Mouse (Mus musculus) embryonic facial prominence, embryonic 12.5 days (tissue): ENCODE results near the gene Slc6a6. TPM values are rescaled to one million over a fixed set of nuclear protein-coding genes. Genes with fewer than 3 reads are reported as not detected.

Experiments
- ATAC-seq: fragments of 200-750 bp; cut with Nextera tagmentation; 2 replicates; pipeline ENCODE4 v1.8.0; 2017; ENCODE audit not compliant: insufficient number of reproducible peaks, insufficient read depth, low FRiP score, low TSS enrichment
- H3K27ac ChIP-seq: fragments of 300-500 bp; sonication (generic); 2 replicates; pipeline ENCODE4 v1.5.1; 2016; ENCODE audit warnings: mild to moderate bottlenecking
- H3K27me3 ChIP-seq: fragments of 300-500 bp; sonication (generic); 2 replicates; pipeline ENCODE4 v1.6.1; 2016; ENCODE audit warnings: mild to moderate bottlenecking, moderate library complexity
- H3K36me3 ChIP-seq: fragments of 300-500 bp; sonication (generic); 2 replicates; pipeline ENCODE4 v1.6.1; 2016; ENCODE audit warnings: mild to moderate bottlenecking
- H3K4me1 ChIP-seq: fragments of 300-500 bp; sonication (generic); 2 replicates; pipeline ENCODE4 v1.6.1; 2016
- H3K4me2 ChIP-seq: fragments of 300-500 bp; sonication (generic); replicated peaks from 2 replicates; pipeline ENCODE4 v1.6.1; 2016; ENCODE audit warnings: mild to moderate bottlenecking, moderate library complexity
- H3K4me3 ChIP-seq: fragments of 300-500 bp; sonication (generic); 2 replicates; pipeline ENCODE4 v1.5.1; 2016; ENCODE audit warnings: mild to moderate bottlenecking
- H3K9ac ChIP-seq: fragments of 300-500 bp; sonication (generic); 2 replicates; pipeline ENCODE4 v1.6.1; 2016; ENCODE audit warnings: mild to moderate bottlenecking, moderate library complexity
- H3K9me3 ChIP-seq: fragments of 300-500 bp; sonication (generic); 2 replicates; pipeline ENCODE4 v1.6.1; 2016; ENCODE audit warnings: mild to moderate bottlenecking, moderate library complexity
- WGBS: fragments of 180-500 bp; shearing (Covaris S2); methylation state at CpG from one replicate; pipeline ENCODE4 v1.1.7; 2016; 5-methylcytosine and 5-hydroxymethylcytosine counted together
- polyA plus RNA-seq: library from polyadenylated mRNA; unstranded; fragments of >200 nt; fragmentation: Nextera tagmentation; extraction: Ambion mirVana; gene quantifications from 2 replicates; pipeline ENCODE4 v1.2.1, GENCODE M21; 2016

Slc6a6 gene
- polyA plus RNA-seq, 1 experiment from 2014 or later: 67.5 TPM

- 58% methylated on average over 3 of the region's 3 CpGs for WGBS
- no peak overlapping the region for H3K9ac ChIP-seq
- H3K27ac ChIP-seq: no peak overlapping the region
- H3K4me2 ChIP-seq: no peak overlapping the region
- ATAC-seq: no peak
- no peaks in the 10 kb centered on the region for H3K9me3 ChIP-seq
- no peaks in the 10 kb centered on the region for H3K27me3 ChIP-seq
- no peaks in the 10 kb centered on the region for H3K36me3 ChIP-seq
- peaks cover 4% of the 10 kb centered on the region for H3K4me1 ChIP-seq
- no peak overlapping the region for H3K4me3 ChIP-seq
These were observed 28.6 kb upstream of the Slc6a6 start for GRCm38 (mm10) chr6:91655244-91655643.

- Histone ChIP-seq H3K27me3 (no peaks in the 10 kb centered on the region), H3K36me3 (no peaks in the 10 kb centered on the region), H3K9ac (no peak overlapping the region), H3K9me3 (no peaks in the 10 kb centered on the region), H3K4me3 (no peak overlapping the region), H3K27ac (no peak overlapping the region), H3K4me2 (no peak overlapping the region), H3K4me1 (peaks cover 6% of the 10 kb centered on the region)
- no peak for ATAC-seq
- 53% methylated on average over 6 of the region's 6 CpGs for WGBS
These were observed 27.9 kb upstream of the Slc6a6 start for GRCm38 (mm10) chr6:91655874-91656433.

GRCm38 (mm10) chr6:91658288-91658687, 25.6 kb upstream of the Slc6a6 start:
- 50% methylated on average over 1 of the region's 1 CpGs for WGBS
- H3K4me1 ChIP-seq: peaks cover 6% of the 10 kb centered on the region
- H3K9ac ChIP-seq: no peak overlapping the region
- H3K4me3 ChIP-seq: no peak overlapping the region
- no peak for ATAC-seq
- no peaks in the 10 kb centered on the region for H3K9me3 ChIP-seq
- H3K36me3 ChIP-seq: no peaks in the 10 kb centered on the region
- H3K27me3 ChIP-seq: no peaks in the 10 kb centered on the region
- H3K4me2 ChIP-seq: no peak overlapping the region
- H3K27ac ChIP-seq: no peak overlapping the region

GRCm38 (mm10) chr6:91659841-91660509, 23.9 kb upstream of the Slc6a6 start:
- H3K4me1 ChIP-seq: peaks cover 6% of the 10 kb centered on the region
- no peaks in the 10 kb centered on the region for H3K36me3 ChIP-seq
- no peak overlapping the region for H3K4me3 ChIP-seq
- no peak for ATAC-seq
- H3K27me3 ChIP-seq: no peaks in the 10 kb centered on the region
- no peaks in the 10 kb centered on the region for H3K9me3 ChIP-seq
- H3K27ac ChIP-seq: no peak overlapping the region; the same call in 1 of the 2 replicates
- no peak overlapping the region for H3K9ac ChIP-seq
- H3K4me2 ChIP-seq: no peak overlapping the region
- 54% methylated on average over 2 of the region's 2 CpGs for WGBS

- no peak overlapping the region for H3K4me2 ChIP-seq
- no peaks in the 10 kb centered on the region for H3K27me3 ChIP-seq
- no peak overlapping the region for H3K27ac ChIP-seq
- 79% methylated on average over 6 of the region's 6 CpGs for WGBS
- peaks cover 6% of the 10 kb centered on the region for H3K4me1 ChIP-seq
- H3K9me3 ChIP-seq: no peaks in the 10 kb centered on the region
- no peak for ATAC-seq
- no peaks in the 10 kb centered on the region for H3K36me3 ChIP-seq
- no peak overlapping the region for H3K4me3 ChIP-seq
- H3K9ac ChIP-seq: no peak overlapping the region
These were observed 21.6 kb upstream of the Slc6a6 start for GRCm38 (mm10) chr6:91662301-91662700.

- Histone ChIP-seq H3K9ac (no peak overlapping the region), H3K27ac (no peak overlapping the region)
- ATAC-seq: no peak
These were observed 20.2 kb upstream of the Slc6a6 start for GRCm38 (mm10) chr6:91663616-91664015.

DNA sequence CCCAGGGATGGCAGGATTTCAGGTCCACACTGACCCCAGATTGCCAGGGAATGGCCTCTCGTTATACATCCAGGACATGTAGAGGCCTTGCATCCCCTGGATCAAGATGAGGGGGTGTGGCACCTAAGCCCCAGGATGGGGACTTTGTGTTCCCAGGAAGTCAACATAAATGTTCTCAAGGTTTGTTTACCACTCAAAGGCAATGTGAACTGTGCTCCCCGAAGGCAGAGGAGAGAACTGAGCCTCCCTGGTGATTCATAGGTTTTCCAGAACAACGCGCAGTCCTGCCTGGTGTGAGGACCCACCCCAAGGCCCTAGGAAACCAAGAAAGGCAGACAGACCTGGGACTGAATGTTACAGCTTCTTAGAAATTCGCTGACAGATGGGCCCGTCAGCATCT, 18.6 kb upstream of the Slc6a6 start:
- Histone ChIP-seq H3K9me3 (no peaks in the 10 kb centered on the region), H3K9ac (no peak overlapping the region), H3K4me1 (peaks cover 2% of the 10 kb centered on the region; the same call in 1 of the 2 replicates), H3K4me2 (no peak overlapping the region), H3K36me3 (no peaks in the 10 kb centered on the region), H3K4me3 (no peak overlapping the region), H3K27me3 (no peaks in the 10 kb centered on the region), H3K27ac (no peak overlapping the region)
- no peak for ATAC-seq
- WGBS: 88% methylated on average over 6 of the region's 6 CpGs

More at GRCm38 (mm10) chr6:91663616-91664015, 20.2 kb upstream of the Slc6a6 start:
- 64% methylated on average over 6 of the region's 6 CpGs for WGBS
- Histone ChIP-seq H3K36me3 (no peaks in the 10 kb centered on the region), H3K4me1 (peaks cover 6% of the 10 kb centered on the region), H3K27me3 (no peaks in the 10 kb centered on the region), H3K4me3 (no peak overlapping the region), H3K4me2 (no peak overlapping the region), H3K9me3 (no peaks in the 10 kb centered on the region)

- no peaks in the 10 kb centered on the region for H3K36me3 ChIP-seq
- 85% methylated on average over 3 of the region's 3 CpGs for WGBS
- H3K9ac ChIP-seq: no peak overlapping the region
- ATAC-seq: no peak
- H3K27me3 ChIP-seq: no peaks in the 10 kb centered on the region
- no peaks in the 10 kb centered on the region for H3K4me1 ChIP-seq
- no peak overlapping the region for H3K4me3 ChIP-seq
- H3K4me2 ChIP-seq: no peak overlapping the region
- no peaks in the 10 kb centered on the region for H3K9me3 ChIP-seq
- H3K27ac ChIP-seq: no peak overlapping the region
These were observed 17.7 kb upstream of the Slc6a6 start for GRCm38 (mm10) chr6:91665990-91666700.

- Histone ChIP-seq H3K36me3 (no peaks in the 10 kb centered on the region), H3K4me1 (no peaks in the 10 kb centered on the region), H3K4me3 (no peak overlapping the region), H3K9ac (no peak overlapping the region), H3K27me3 (no peaks in the 10 kb centered on the region), H3K27ac (no peak overlapping the region), H3K4me2 (no peak overlapping the region), H3K9me3 (no peaks in the 10 kb centered on the region)
- no peak for ATAC-seq
- 85% methylated on average over 4 of the region's 4 CpGs for WGBS
These were observed 16.7 kb upstream of the Slc6a6 start for GRCm38 (mm10) chr6:91667141-91667540.

GRCm38 (mm10) chr6:91668276-91668675, 15.6 kb upstream of the Slc6a6 start:
- no peak for ATAC-seq
- no peaks in the 10 kb centered on the region for H3K27me3 ChIP-seq
- no peaks in the 10 kb centered on the region for H3K36me3 ChIP-seq
- H3K4me2 ChIP-seq: no peak overlapping the region
- H3K9me3 ChIP-seq: no peaks in the 10 kb centered on the region
- H3K4me3 ChIP-seq: no peak overlapping the region
- H3K27ac ChIP-seq: no peak overlapping the region
- WGBS: 46% methylated on average over 5 of the region's 5 CpGs
- no peak overlapping the region for H3K9ac ChIP-seq
- H3K4me1 ChIP-seq: no peaks in the 10 kb centered on the region

- no peak overlapping the region for H3K9ac ChIP-seq
- H3K27me3 ChIP-seq: no peaks in the 10 kb centered on the region
- H3K4me1 ChIP-seq: no peaks in the 10 kb centered on the region
- no peaks in the 10 kb centered on the region for H3K9me3 ChIP-seq
- 51% methylated on average over 4 of the region's 4 CpGs for WGBS
- H3K4me2 ChIP-seq: no peak overlapping the region
- no peak overlapping the region for H3K27ac ChIP-seq
- H3K4me3 ChIP-seq: no peak overlapping the region
- ATAC-seq: no peak
- no peaks in the 10 kb centered on the region for H3K36me3 ChIP-seq
These were observed 14.6 kb upstream of the Slc6a6 start for GRCm38 (mm10) chr6:91669270-91669669.

- Histone ChIP-seq H3K4me2 (no peak overlapping the region), H3K27me3 (no peaks in the 10 kb centered on the region), H3K9ac (no peak overlapping the region), H3K4me3 (no peak overlapping the region), H3K36me3 (no peaks in the 10 kb centered on the region), H3K9me3 (no peaks in the 10 kb centered on the region), H3K4me1 (peaks cover 5% of the 10 kb centered on the region; the same call in 1 of the 2 replicates), H3K27ac (no peak overlapping the region)
- WGBS: 59% methylated on average over 6 of the region's 6 CpGs
- ATAC-seq: no peak
These were observed 13.6 kb upstream of the Slc6a6 start for GRCm38 (mm10) chr6:91670224-91670623.
